Mouse (Mus musculus): Measurements from ENCODE around the gene Axl. TPM values are rescaled to one million over a fixed set of nuclear protein-coding genes. Genes with fewer than 3 reads are reported as not detected.

The Axl gene
- polyA plus RNA-seq, 1 experiment from 2014 or later, result 38.9 TPM

GRCm38 (mm10) chr7:25711165-25711564, 77.3 kb downstream of the Axl start:
- H3K27me3 ChIP-seq (ENCODE audit: control insufficient read depth, insufficient read depth, low read length), result no peaks in the 10 kb centered on the region
- no peak overlapping the region for H3K4me3 ChIP-seq (ENCODE audit: control insufficient read depth in 1 of 2, insufficient read depth in 1 of 2, low read depth in 1 of 2, low read length in 2 of 2)
- no peaks in the 10 kb centered on the region for H3K9me3 ChIP-seq (ENCODE audit: control insufficient read depth, low read length)
- H3K27ac ChIP-seq (replicated peaks in 1 of 2; ENCODE audit: control insufficient read depth in 1 of 2, insufficient read depth in 1 of 2, low read depth in 2 of 2, low read length in 2 of 2), result peak overlapping the region; percentile 19 to 76
- peaks cover 37 to 48% of the 10 kb centered on the region in 2 experiments for H3K4me1 ChIP-seq (ENCODE audit: control insufficient read depth in 2 of 2, insufficient read depth in 2 of 2, low read length in 2 of 2)
- peaks cover 41% of the 10 kb centered on the region for H3K36me3 ChIP-seq (ENCODE audit: control insufficient read depth, insufficient read depth, low read length)
- WGBS, result 46% methylated on average over 5 of the region's 5 CpGs
- H3K9ac ChIP-seq (ENCODE audit: low read length), result peak overlapping the region; percentile 62; the same call in 1 of the 2 replicates
- H3K4me2 ChIP-seq (ENCODE audit: low read length), result no peak overlapping the region
- no peak for ATAC-seq (ENCODE audit: insufficient number of reproducible peaks, insufficient read depth, low FRiP score, low read depth)

DNA sequence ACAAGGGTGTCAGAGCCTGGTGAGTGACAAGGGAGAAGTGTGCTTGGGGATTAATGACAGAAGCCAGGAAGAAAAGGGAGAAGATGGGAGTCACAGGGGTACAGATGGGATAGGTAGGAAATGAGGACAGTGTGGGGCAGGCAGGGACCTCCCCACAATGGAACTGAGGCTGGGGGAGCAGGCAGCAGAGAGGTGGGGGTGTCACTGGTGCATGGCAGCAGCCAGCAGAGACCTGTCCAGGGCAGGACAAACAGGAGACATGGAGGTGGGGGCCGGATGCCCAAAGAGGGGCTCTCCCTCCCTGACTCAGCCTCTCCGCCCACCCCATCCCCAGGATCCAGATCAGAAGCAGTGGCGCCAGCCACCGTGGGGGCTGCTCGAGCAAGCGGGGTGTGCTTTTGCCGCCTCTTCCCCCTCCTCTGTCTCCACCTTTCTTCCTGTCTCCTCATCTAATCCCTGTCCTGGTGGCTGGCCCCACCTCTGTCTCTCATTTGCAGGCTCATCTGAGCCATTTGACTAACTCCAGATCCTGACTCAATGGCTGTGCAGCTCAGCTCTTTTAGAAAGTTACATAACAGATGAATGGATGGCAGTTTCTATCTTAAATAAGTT, 77.9 kb downstream of the Axl start:
- H3K27ac ChIP-seq (replicated peaks in 1 of 2; ENCODE audit: control insufficient read depth in 1 of 2, insufficient read depth in 1 of 2, low read depth in 2 of 2, low read length in 2 of 2), result peak overlapping the region; percentile 19 to 76; a peak in 3 of 4 replicates
- H3K9ac ChIP-seq (ENCODE audit: low read length), result peak overlapping the region; percentile 62
- ATAC-seq (ENCODE audit: insufficient number of reproducible peaks, insufficient read depth, low FRiP score, low read depth), result peak; percentile 18; the same call in 1 of the 2 replicates
- peak overlapping the region; percentile 56 for H3K4me2 ChIP-seq (ENCODE audit: low read length)
- no peaks in the 10 kb centered on the region for H3K27me3 ChIP-seq (ENCODE audit: control insufficient read depth, insufficient read depth, low read length)
- peaks cover 35% of the 10 kb centered on the region for H3K36me3 ChIP-seq (ENCODE audit: control insufficient read depth, insufficient read depth, low read length)
- H3K9me3 ChIP-seq (ENCODE audit: control insufficient read depth, low read length), result no peaks in the 10 kb centered on the region
- peaks cover 41 to 52% of the 10 kb centered on the region in 2 experiments for H3K4me1 ChIP-seq (ENCODE audit: control insufficient read depth in 2 of 2, insufficient read depth in 2 of 2, low read length in 2 of 2)
- no peak overlapping the region for H3K4me3 ChIP-seq (ENCODE audit: control insufficient read depth in 1 of 2, insufficient read depth in 1 of 2, low read depth in 1 of 2, low read length in 2 of 2)
- WGBS, result 13% methylated on average over 6 of the region's 7 CpGs

DNA sequence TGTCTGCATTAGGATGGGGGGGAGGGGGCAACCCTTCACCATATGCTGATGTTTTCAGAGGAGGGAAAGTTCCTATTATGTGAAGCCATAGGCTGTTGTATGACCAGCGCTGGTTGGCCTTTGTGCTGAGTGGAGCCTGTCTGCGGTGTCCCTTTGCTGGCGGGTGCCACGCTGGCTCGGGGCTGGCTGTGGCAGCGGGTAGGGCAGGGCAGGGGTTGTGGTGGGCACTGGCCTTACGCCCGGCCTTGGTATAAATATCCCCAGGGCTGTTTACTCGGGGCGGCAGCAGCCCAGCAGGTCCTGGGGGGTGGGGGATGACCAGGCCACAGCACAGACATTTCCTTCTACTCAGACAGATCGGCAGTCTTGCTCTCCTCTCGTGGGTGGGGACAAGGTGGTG, 78.5 kb downstream of the Axl start:
- H3K9ac ChIP-seq (ENCODE audit: low read length), result peak overlapping the region; percentile 62
- 6% methylated on average over 12 of the region's 12 CpGs for WGBS
- peak overlapping the region; percentile 56 for H3K4me2 ChIP-seq (ENCODE audit: low read length)
- H3K9me3 ChIP-seq (ENCODE audit: control insufficient read depth, low read length), result no peaks in the 10 kb centered on the region
- H3K36me3 ChIP-seq (ENCODE audit: control insufficient read depth, insufficient read depth, low read length), result peaks cover 29% of the 10 kb centered on the region
- H3K4me1 ChIP-seq (ENCODE audit: control insufficient read depth in 2 of 2, insufficient read depth in 2 of 2, low read length in 2 of 2), result peaks cover 43 to 58% of the 10 kb centered on the region in 2 experiments
- ATAC-seq (ENCODE audit: insufficient number of reproducible peaks, insufficient read depth, low FRiP score, low read depth), result 0 out of 2 replicates have a peak, but pooled peaks have one; percentile 3
- peak overlapping the region; percentile 7 to 76 for H3K27ac ChIP-seq (replicated peaks in 1 of 2; ENCODE audit: control insufficient read depth in 1 of 2, insufficient read depth in 1 of 2, low read depth in 2 of 2, low read length in 2 of 2)
- H3K27me3 ChIP-seq (ENCODE audit: control insufficient read depth, insufficient read depth, low read length), result no peaks in the 10 kb centered on the region
- H3K4me3 ChIP-seq (ENCODE audit: control insufficient read depth in 1 of 2, insufficient read depth in 1 of 2, low read depth in 1 of 2, low read length in 2 of 2), result peak overlapping the region; percentile 4 to 16; a peak in 2 of 4 replicates

DNA sequence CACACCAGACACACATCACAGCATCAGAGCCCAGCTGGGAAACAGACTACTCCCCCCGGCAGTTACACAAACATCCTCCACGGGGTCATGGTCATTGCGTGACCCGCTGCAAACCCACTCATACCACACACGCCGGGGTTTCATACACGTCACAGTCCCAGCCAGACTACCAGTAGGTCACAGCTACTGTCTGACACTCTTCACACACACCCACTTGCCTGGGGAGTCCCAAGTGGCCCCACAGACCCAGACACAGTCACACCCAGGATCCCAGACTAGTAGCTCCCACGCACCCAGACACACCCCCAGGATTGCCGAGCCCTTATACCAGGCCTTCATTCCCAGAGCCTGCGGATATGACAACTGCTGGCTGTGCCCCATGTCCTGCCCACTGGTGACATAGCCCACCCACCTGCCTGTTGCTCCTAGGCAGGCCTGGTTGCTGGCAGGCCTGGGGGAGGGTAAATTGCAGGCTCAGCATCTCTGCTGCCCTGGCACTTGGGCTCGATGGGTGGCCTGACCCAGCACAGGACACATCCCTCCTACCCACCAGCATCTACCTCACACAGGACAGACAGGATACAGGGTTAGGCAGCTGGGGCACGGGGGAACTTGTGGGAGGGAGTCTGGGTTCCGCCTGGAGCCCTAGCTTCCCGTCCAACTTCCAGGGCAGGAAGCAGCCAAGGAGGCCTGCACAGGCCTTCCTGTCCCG, 80.8 kb downstream of the Axl start:
- no peaks in the 10 kb centered on the region for H3K9me3 ChIP-seq (ENCODE audit: control insufficient read depth, low read length)
- WGBS, result 49% methylated on average over 15 of the region's 15 CpGs
- peak; percentile 37 for ATAC-seq (ENCODE audit: insufficient number of reproducible peaks, insufficient read depth, low FRiP score, low read depth)
- H3K9ac ChIP-seq (ENCODE audit: low read length), result peak overlapping the region; percentile 21; the same call in 1 of the 2 replicates
- H3K36me3 ChIP-seq (ENCODE audit: control insufficient read depth, insufficient read depth, low read length), result peaks cover 6% of the 10 kb centered on the region
- H3K4me3 ChIP-seq (ENCODE audit: control insufficient read depth in 1 of 2, insufficient read depth in 1 of 2, low read depth in 1 of 2, low read length in 2 of 2), result no peak overlapping the region
- H3K4me2 ChIP-seq (ENCODE audit: low read length), result no peak overlapping the region
- H3K4me1 ChIP-seq (ENCODE audit: control insufficient read depth in 2 of 2, insufficient read depth in 2 of 2, low read length in 2 of 2), result peaks cover 52 to 66% of the 10 kb centered on the region in 2 experiments
- H3K27ac ChIP-seq (replicated peaks in 1 of 2; ENCODE audit: control insufficient read depth in 1 of 2, insufficient read depth in 1 of 2, low read depth in 2 of 2, low read length in 2 of 2), result peak overlapping the region; percentile 58 to 81
- H3K27me3 ChIP-seq (ENCODE audit: control insufficient read depth, insufficient read depth, low read length), result no peaks in the 10 kb centered on the region

Small RNA genes lying within 50 kb of the gene (microRNA-seq; reads per million reads assigned to microRNA genes)
- not detected for gene Gm24865

Other genes starting within 250 kb of the Axl start
- gene Ceacam2, start 248.8 kb downstream of the Axl start, polyA plus RNA-seq (2014; fragmentation: Nextera tagmentation; extraction: Ambion mirVana), result 0.20 TPM in 1 of 2 replicates, not detected in the other
- not detected in 2 replicates for gene Erich4, start 172.8 kb downstream of the Axl start, polyA plus RNA-seq (2014; fragmentation: Nextera tagmentation; extraction: Ambion mirVana)
- gene Dmac2, start 169.3 kb downstream of the Axl start, polyA plus RNA-seq (2014; fragmentation: Nextera tagmentation; extraction: Ambion mirVana), result 62.7 and 66.3 TPM in 2 replicates
- gene B3gnt8, start 162.1 kb downstream of the Axl start, polyA plus RNA-seq (2014; fragmentation: Nextera tagmentation; extraction: Ambion mirVana), result 3.2 and 3.5 TPM in 2 replicates
- gene Bckdha, start 129.7 kb downstream of the Axl start, polyA plus RNA-seq (2014; fragmentation: Nextera tagmentation; extraction: Ambion mirVana), result 46.8 and 55.5 TPM in 2 replicates
- 33.9 and 35.8 TPM in 2 replicates for gene Exosc5, start 129.5 kb downstream of the Axl start, polyA plus RNA-seq (2014; fragmentation: Nextera tagmentation; extraction: Ambion mirVana)
- 1.6 and 2.2 TPM in 2 replicates for gene Tmem91, start 113.5 kb downstream of the Axl start, polyA plus RNA-seq (2014; fragmentation: Nextera tagmentation; extraction: Ambion mirVana)
- gene B9d2, start 107.9 kb downstream of the Axl start, polyA plus RNA-seq (2014; fragmentation: Nextera tagmentation; extraction: Ambion mirVana), result 29.4 and 30.5 TPM in 2 replicates
- gene Tgfb1, start 101.7 kb downstream of the Axl start, polyA plus RNA-seq (2014; fragmentation: Nextera tagmentation; extraction: Ambion mirVana), result 3.5 and 4.5 TPM in 2 replicates
- 23.4 and 24.5 TPM in 2 replicates for gene Ccdc97, start 69.6 kb downstream of the Axl start, polyA plus RNA-seq (2014; fragmentation: Nextera tagmentation; extraction: Ambion mirVana)
- gene Hnrnpul1, start 33.9 kb downstream of the Axl start, polyA plus RNA-seq (2014; fragmentation: Nextera tagmentation; extraction: Ambion mirVana), result 47.2 and 50.9 TPM in 2 replicates
- gene Cyp2s1, start 28.2 kb upstream of the Axl start, polyA plus RNA-seq (2014; fragmentation: Nextera tagmentation; extraction: Ambion mirVana), result 3.0 and 3.1 TPM in 2 replicates
- gene Cyp2b10, start 108.9 kb upstream of the Axl start, polyA plus RNA-seq (2014; fragmentation: Nextera tagmentation; extraction: Ambion mirVana), result not detected in 2 replicates

Measured in heart, embryonic 14.5 days (tissue).